Mouse (Mus musculus): ENCODE results near the gene Troap. TPM values are rescaled to one million over a fixed set of nuclear protein-coding genes. Genes with fewer than 3 reads are reported as not detected.

Troap gene
- total and polyA plus RNA-seq, 3 experiments: 22.3 to 73.9 (median 58.2) TPM

DNA sequence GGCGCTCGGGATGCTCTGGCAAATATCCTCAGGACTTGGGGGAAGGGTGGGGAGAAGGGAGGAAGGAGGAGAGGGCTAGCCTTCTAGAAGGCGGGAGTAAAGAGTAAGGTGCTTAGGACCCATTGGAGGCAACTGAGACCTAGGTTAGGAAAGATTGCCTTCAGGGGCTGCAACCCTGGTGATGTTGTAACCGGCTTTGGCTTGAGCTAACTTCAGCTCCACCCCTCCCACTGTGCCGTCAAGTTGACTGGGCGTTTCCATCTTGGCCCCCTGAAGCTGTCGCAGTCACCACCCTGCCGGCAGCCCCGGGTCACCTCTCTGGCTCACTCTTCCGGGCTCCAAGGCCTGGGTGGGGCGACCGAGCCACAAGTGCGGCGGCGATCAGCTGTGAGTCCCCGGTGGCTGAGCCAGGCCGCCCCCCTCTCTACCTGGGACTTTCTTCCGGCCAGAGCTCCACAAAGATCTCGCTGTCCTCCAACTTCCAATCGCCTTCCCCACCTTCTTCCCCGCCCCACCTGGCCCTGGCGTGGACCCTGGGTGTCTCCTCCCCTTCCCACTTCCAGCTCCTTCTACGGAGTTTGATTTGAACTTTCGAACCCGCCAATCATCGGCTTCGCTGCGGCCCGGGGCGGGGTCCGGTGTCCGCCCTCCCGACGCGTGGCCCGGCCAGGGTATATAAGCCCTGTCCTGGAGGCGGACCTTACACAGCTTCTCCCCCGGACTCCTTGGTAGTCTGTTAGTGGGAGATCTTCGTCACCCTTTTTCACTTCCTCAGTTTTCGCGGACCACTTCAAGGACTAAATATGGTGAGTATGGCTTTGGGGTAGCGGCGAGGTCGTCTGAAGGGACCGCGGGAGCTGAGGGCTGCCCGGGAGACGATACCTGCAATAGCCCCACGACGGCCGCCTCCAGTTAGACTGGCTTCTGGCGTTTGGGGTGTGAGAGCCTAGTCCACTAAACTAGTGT lies 44.5 kb upstream of the Troap start, which contains the start of gene Tuba1c:
Gene Tuba1c (plus strand): TSS at position 273 of the 966 bp plus-strand sequence.
- ATAC-seq (ENCODE audit: extremely low read depth, insufficient number of reproducible peaks, low FRiP score, poor library complexity, severe bottlenecking) (peak; percentile 80), DNase-seq (ENCODE audit: low spot score) (peak; percentile 94)
- Histone ChIP-seq H3K36me3 (replicated peaks) (peaks cover 26% of the 10 kb centered on the region), H3K27me3 (ENCODE audit: insufficient read depth, low read length) (no peaks in the 10 kb centered on the region), H3K4me1 (ENCODE audit: insufficient read depth, low read depth, low read length) (peaks cover 27% of the 10 kb centered on the region), H3K9me3 (replicated peaks) (no peaks in the 10 kb centered on the region), H3K4me3 (ENCODE audit: low read depth, low read length) (peak within 1 kb of the TSS; percentile 87)
- TF ChIP-seq POLR2AphosphoS5 (IDR thresholded peaks at IDR 0.05; ENCODE audit: insufficient replicate concordance, low read depth, low read length): 0 out of 2 replicates have a peak, but pooled peaks have one; percentile 74
- TF ChIP-seq GATA2 (IDR thresholded peaks at IDR 0.05; ENCODE audit: borderline replicate concordance, low read depth, low read length): no peak
- no peak for TF ChIP-seq CTCF (IDR thresholded peaks at IDR 0.05; ENCODE audit: low read depth, low read length)

- Histone ChIP-seq H3K9me3 (replicated peaks) (no peaks in the 10 kb centered on the region), H3K27me3 (ENCODE audit: insufficient read depth, low read length) (no peaks in the 10 kb centered on the region), H3K36me3 (replicated peaks) (peaks cover 35% of the 10 kb centered on the region), H3K4me3 (ENCODE audit: low read depth, low read length) (peak overlapping the region; percentile 87), H3K4me1 (ENCODE audit: insufficient read depth, low read depth, low read length) (peaks cover 30% of the 10 kb centered on the region)
- DNase-seq (ENCODE audit: low spot score): peak; percentile 46
- TF ChIP-seq POLR2AphosphoS5 (IDR thresholded peaks at IDR 0.05; ENCODE audit: insufficient replicate concordance, low read depth, low read length) (0 out of 2 replicates have a peak, but pooled peaks have one; percentile 16), GATA2 (IDR thresholded peaks at IDR 0.05; ENCODE audit: borderline replicate concordance, low read depth, low read length) (no peak), TAL1 (conservative IDR thresholded peaks at IDR 0.05; ENCODE audit: low read depth, low read length) (no peak), CTCF (IDR thresholded peaks at IDR 0.05; ENCODE audit: low read depth, low read length) (no peak)
- peak; percentile 19; the same call in 1 of the 2 replicates for ATAC-seq (ENCODE audit: extremely low read depth, insufficient number of reproducible peaks, low FRiP score, poor library complexity, severe bottlenecking)
Observed at GRCm38 (mm10) chr15:99030585-99031387, 43.6 kb upstream of the Troap start.

DNA sequence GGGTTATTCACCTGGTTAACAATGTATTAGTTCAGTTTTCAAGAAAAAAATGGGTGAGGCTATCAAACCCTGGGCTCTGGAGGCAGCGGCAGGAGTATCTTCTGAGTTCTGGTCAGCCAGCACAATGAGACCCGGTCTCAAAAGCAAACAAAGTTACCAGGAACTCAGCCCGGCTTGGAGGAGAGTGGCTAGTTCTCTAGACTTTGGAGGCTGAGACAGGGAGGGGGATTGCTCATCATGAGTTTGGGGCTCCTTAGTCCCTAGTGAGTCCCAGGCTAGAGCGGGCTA lies 43.0 kb upstream of the Troap start:
- Histone ChIP-seq H3K4me3 (ENCODE audit: low read depth, low read length) (peak overlapping the region; percentile 87), H3K9me3 (replicated peaks) (no peaks in the 10 kb centered on the region), H3K4me1 (ENCODE audit: insufficient read depth, low read depth, low read length) (peaks cover 31% of the 10 kb centered on the region), H3K27me3 (ENCODE audit: insufficient read depth, low read length) (no peaks in the 10 kb centered on the region), H3K36me3 (replicated peaks) (peaks cover 40% of the 10 kb centered on the region)
- ATAC-seq (ENCODE audit: extremely low read depth, insufficient number of reproducible peaks, low FRiP score, poor library complexity, severe bottlenecking): no peak
- no peak for TF ChIP-seq GATA1 (IDR thresholded peaks at IDR 0.05; ENCODE audit: borderline replicate concordance, low read length)
- DNase-seq (ENCODE audit: low spot score): no peak

DNA sequence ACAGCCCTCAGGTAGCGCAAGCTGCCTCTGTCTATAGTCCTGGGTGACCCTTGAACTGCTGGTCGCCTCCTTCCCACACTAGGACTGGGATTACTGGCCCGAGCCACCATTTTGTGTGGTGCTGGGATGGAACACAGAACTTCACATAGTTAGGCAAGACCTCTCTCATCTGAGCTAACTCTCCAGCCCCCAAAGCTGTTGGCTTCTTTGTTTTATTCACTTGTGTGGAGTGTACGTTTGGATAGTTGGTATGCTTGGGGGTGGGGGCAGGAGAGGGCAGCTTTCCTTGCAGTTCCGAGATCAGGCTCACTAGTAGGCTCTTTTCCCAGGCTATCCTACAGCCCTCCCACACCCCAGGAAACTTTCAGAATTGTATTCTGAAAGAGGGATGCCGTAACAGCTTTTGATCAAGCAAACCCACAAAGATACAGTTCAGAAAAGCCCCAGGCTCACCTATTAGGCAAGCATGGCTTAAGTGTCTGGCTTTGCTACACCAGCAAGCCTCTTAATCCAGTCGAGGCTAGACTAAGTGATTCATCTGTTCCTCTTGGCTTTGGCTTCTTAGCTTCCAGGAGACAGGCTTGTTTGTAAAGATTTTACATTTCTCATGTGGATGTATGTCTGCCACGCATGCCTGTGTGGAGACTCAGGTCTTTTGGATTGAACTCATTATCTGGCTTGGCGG lies 42.2 kb upstream of the Troap start:
- DNase-seq (ENCODE audit: low spot score) (no peak), ATAC-seq (ENCODE audit: extremely low read depth, insufficient number of reproducible peaks, low FRiP score, poor library complexity, severe bottlenecking) (no peak)
- Histone ChIP-seq H3K9me3 (replicated peaks) (no peaks in the 10 kb centered on the region), H3K27me3 (ENCODE audit: insufficient read depth, low read length) (no peaks in the 10 kb centered on the region), H3K4me3 (ENCODE audit: low read depth, low read length) (peak overlapping the region; percentile 87), H3K4me1 (ENCODE audit: insufficient read depth, low read depth, low read length) (peaks cover 34% of the 10 kb centered on the region), H3K36me3 (replicated peaks) (peaks cover 44% of the 10 kb centered on the region)
- TF ChIP-seq GATA1 (IDR thresholded peaks at IDR 0.05; ENCODE audit: borderline replicate concordance, low read length): no peak
- no peak for TF ChIP-seq GATA2 (IDR thresholded peaks at IDR 0.05; ENCODE audit: borderline replicate concordance, low read depth, low read length)
- no peak for TF ChIP-seq TAL1 (conservative IDR thresholded peaks at IDR 0.05; ENCODE audit: low read depth, low read length)
- TF ChIP-seq CTCF (IDR thresholded peaks at IDR 0.05; ENCODE audit: low read depth, low read length): no peak
- TF ChIP-seq POLR2AphosphoS5 (IDR thresholded peaks at IDR 0.05; ENCODE audit: insufficient replicate concordance, low read depth, low read length): no peak; the same call in 1 of the 2 replicates

DNA sequence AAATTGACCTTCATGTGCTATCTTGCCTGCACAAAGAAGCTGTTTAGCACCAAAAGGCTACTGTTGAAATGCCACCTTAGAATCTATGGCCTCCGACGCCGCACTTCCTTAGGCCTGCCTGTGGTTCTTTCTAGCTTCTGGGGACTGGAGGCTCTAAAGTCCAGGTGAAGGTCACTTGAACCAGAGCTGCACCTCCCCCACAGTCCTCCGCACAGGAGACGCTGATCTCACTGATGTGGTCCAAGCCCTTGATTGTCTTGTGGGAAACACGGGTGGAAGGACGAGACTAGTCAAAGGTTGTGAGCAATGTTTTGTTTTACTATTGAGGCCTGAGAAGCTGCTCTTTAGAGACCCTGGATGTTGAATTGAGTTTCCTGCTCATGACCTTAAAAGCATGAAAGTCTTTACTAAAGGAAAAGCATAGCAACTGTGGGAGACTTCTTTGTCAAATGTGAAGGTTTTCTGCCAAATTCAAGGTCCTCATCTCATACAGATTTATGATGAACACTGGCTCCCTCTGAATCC lies 41.6 kb upstream of the Troap start:
- no peak for TF ChIP-seq CTCF (IDR thresholded peaks at IDR 0.05; ENCODE audit: low read depth, low read length)
- TF ChIP-seq GATA2 (IDR thresholded peaks at IDR 0.05; ENCODE audit: borderline replicate concordance, low read depth, low read length): no peak
- no peak for TF ChIP-seq POLR2AphosphoS5 (IDR thresholded peaks at IDR 0.05; ENCODE audit: insufficient replicate concordance, low read depth, low read length)
- TF ChIP-seq GATA1 (IDR thresholded peaks at IDR 0.05; ENCODE audit: borderline replicate concordance, low read length): no peak
- TF ChIP-seq TAL1 (conservative IDR thresholded peaks at IDR 0.05; ENCODE audit: low read depth, low read length): no peak
- no peak for ATAC-seq (ENCODE audit: extremely low read depth, insufficient number of reproducible peaks, low FRiP score, poor library complexity, severe bottlenecking)
- peaks cover 34% of the 10 kb centered on the region for H3K4me1 ChIP-seq (ENCODE audit: insufficient read depth, low read depth, low read length)

More for the DNA sequence above, 41.6 kb upstream of the Troap start:
- Histone ChIP-seq H3K36me3 (replicated peaks) (peaks cover 43% of the 10 kb centered on the region), H3K27me3 (ENCODE audit: insufficient read depth, low read length) (no peaks in the 10 kb centered on the region), H3K4me3 (ENCODE audit: low read depth, low read length) (peak overlapping the region; percentile 87), H3K9me3 (replicated peaks) (no peaks in the 10 kb centered on the region)
- DNase-seq (ENCODE audit: low spot score): no peak
